Mouse (Mus musculus) layer of hippocampus, postnatal 25 days (tissue): ENCODE measurements at regions not wholly inside any gene's neighbourhood (a gene's known extent, or its start where the extent isn't known, plus 50 kb on each side); places are given as distances from the start of the nearest gene placed in this dataset.

ENCODE experiments used
- DNase-seq, 2 experiments: peaks; one replicate each; pipeline ENCODE4 v3.0.0; 2022; ENCODE audit warnings: mixed read lengths in 2 of 2, low spot score in 1 of 2; ENCODE audit errors: extremely low spot score in 1 of 2

DNA sequence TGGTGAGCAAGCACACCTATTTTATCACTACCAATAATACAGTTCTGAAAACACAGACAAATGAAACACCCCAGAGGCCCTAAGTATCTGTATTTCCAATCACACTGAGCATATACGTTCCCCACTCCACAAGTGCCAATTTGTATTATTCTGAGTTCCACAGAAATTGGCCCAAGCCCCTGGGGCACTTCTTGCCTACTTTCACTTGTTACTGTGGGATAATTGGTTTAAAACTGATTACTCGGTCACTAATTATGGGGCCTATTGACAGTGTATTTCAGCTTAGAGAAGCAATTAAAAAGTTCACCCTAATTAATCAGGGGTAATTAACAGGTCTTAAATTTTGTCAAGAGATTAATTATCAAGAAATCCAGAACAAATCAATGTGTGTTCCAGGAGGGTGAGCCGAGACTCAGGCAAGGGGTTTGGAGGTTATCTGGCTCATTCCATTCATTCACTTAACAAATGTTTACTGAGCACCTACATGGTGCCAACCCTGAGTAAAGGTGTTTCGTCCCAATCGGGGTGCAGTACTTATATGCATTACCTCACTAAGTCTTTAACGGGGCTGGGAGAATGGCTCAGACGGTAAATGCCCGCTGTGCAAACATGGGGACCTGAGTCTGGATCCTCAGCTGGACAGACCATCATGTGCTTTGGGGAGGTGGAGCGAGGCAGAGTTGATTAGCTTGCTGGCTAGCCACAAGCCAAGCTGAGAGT lies 56.1 kb upstream of the Hs3st2 start:
- DNase-seq = no peak

DNA sequence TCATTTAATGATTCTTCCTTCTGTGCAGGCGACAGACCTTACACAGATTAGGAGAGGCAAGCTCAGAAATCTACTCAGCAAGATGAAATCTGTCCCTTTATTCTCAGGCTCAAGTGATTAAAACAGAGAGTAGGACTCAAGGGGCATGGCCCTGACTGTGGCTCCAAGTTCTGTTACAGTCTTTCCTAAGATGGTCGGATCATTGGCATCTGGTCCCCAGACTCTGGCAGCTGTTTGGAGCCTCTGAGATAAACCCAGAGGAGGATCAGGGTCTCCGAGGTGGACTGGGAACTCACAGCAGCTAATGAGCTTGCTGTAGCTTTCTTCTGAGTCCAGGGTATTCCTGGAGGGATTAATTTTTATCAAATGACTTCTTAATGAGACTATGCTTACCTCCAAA lies 51.7 kb upstream of the Hs3st2 start:
- no peak for DNase-seq
